In the genomic region with DNA sequence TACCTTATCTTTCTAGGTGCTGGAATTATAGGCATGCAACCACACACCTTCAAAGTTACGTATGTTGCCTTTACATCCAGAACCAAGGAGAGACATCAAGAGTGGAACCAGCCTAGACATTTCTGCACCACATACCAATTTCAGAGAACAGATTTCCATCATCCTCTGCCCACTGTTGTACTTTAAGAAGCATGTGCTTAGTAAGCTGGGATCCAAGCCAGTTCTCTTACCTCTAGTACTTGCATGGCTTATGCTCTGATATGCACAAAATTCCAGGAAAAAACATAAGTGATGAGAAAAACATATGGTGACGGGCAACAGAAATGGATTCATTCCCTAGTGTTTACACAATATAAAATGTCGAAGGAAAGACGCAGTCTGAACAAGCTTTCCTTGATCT, we compare ENCODE assay signal across 15 mouse cellular contexts.
"Had no signal": no experiment of that assay in that cellular context is flagged by ENCODE, and none has a peak within 500 bp of the region (broad histone marks: within the 10 kb centered on the region; RNA-seq: fewer than 3 reads in every experiment).

No protein-coding gene starts in this region.

- DNase-seq: kidney, adult 18-20 months; kidney, postnatal 10 days; kidney, postnatal 4 days; lung, embryonic 14.5 days; lung, postnatal 14 days; retina, postnatal 1 day; right cerebral cortex, postnatal 14 days; spleen, adult 18-20 months; thymus, adult 2 months; thymus, postnatal 25 days had no signal

- H3K27ac ChIP-seq: intestine, embryonic 15.5 days; limb, embryonic 15.5 days; liver, embryonic 12.5 days; midbrain, embryonic 12.5 days; neural tube, embryonic 13.5 days had no signal

- H3K4me3 ChIP-seq: intestine, embryonic 15.5 days; limb, embryonic 15.5 days; liver, embryonic 12.5 days; midbrain, embryonic 12.5 days; neural tube, embryonic 13.5 days had no signal
